Mouse (Mus musculus): Measurements from ENCODE around the gene Fstl5. TPM values are rescaled to one million over a fixed set of nuclear protein-coding genes. Genes with fewer than 3 reads are reported as not detected.

Fstl5 gene
- total RNA-seq (2012; rRNA removed) (not detected in 2 replicates), total RNA-seq (2014; rRNA removed) (not detected in 2 replicates), polyA plus RNA-seq (2012; ENCODE audit: insufficient read length, low read depth) (not detected in 2 replicates)

DNA sequence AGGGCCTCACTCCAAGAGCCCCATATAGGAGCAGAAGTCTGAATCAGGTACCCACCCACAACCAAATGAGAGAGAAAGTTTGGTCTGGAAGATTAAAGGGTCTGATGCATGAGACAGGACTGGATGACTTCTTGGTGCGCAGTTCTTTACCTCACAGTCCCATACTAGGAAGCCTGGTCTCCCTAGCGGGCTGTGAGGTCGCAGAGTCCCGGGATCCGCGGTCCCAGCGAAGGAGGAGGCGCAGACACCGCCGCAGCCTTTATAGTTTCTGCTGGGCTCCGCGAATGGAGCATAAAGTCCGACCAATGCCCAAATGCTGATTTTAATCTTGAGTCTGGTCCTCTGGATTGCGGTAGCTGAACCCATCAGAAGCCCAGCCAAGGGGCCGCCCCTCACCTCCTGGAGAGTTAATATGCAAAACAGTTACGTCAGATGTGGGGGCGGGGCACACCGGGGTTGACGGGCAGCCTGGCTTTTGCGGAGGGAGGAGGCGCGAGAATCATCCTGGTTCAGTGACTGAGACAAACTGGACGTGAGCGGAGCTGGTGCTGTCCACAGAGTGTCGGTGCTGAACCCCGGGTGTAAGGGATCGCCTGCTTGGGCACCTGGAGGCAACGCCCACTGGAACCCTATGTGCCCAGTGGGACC lies at the start of gene Fstl5:
Fstl5 (plus strand) TSS at position 211 of the 648 bp plus-strand sequence.
- in situ Hi-C loops (cut with MboI; ENCODE audit: low pct_ligation_motif_present, low pct_unique_long_range_greater_than_20kb, low sequenced_read_pairs) (no loop called here), dilution Hi-C loops (cut with MboI; ENCODE audit: extremely low pct_ligation_motif_present, extremely low pct_unique_long_range_greater_than_20kb, low sequenced_read_pairs) (no loop called here)
- Histone ChIP-seq H3K79me2 (replicated peaks; ENCODE audit: control insufficient read depth, extremely low read depth, insufficient read depth, poor library complexity, severe bottlenecking) (no peaks in the 10 kb centered on the region), H3K27ac (ENCODE audit: insufficient read depth, low read depth) (no peak within 1 kb of the TSS), H3K36me3 (replicated peaks in 1 of 2; ENCODE audit: control insufficient read depth in 1 of 2, insufficient read depth in 1 of 2, low read length in 1 of 2) (no peaks in the 10 kb centered on the region), H3K9me3 (replicated peaks; ENCODE audit: low read length) (peaks cover 6% of the 10 kb centered on the region), H3K9ac (ENCODE audit: insufficient read depth, low read depth) (no peak within 1 kb of the TSS), H3K4me2 (ENCODE audit: insufficient read depth, low read depth, poor library complexity, severe bottlenecking) (no peak within 1 kb of the TSS), H3K27me3 (replicated peaks) (no peaks in the 10 kb centered on the region), H3K4me3 (replicated peaks in 1 of 3; ENCODE audit: low read depth in 2 of 3, low read length in 2 of 3, poor library complexity in 1 of 3) (no peak within 1 kb of the TSS), H3K4me1 (ENCODE audit: control insufficient read depth in 1 of 2, insufficient read depth in 2 of 2) (no peaks in the 10 kb centered on the region)
- TF ChIP-seq MAX (IDR thresholded peaks at IDR 0.05; ENCODE audit: low read length) (no peak), EP300 (IDR thresholded peaks at IDR 0.05; ENCODE audit: low read length) (no peak), SMC3 (IDR thresholded peaks at IDR 0.05; ENCODE audit: low read depth, low read length) (no peak), TCF12 (IDR thresholded peaks at IDR 0.05; ENCODE audit: low read depth, low read length) (no peak), MEF2A (IDR thresholded peaks at IDR 0.05; ENCODE audit: borderline replicate concordance, low read depth, low read length) (no peak)
- DNase-seq (ENCODE audit: extremely low read depth), result peak; percentile 0

DNA sequence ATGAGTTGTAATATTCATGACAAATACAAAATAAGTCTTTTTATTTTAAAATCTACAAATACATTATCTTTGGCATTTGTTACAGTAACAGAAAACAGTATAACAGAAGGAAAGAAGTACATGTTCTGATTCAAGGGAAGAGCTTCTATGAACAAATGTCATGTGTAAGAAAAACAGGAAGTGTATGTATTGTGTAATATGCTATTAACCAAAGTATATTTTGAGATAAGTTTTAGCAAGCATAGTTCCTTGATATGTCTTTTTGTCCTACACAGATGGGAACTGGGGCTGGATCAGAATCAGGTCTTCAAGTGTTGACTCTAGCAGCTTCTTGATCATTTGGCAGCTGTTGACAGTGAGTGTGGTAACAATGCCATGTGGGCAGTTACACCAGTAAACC lies 48.5 kb upstream of the Fstl5 start:
- Histone ChIP-seq H3K4me2 (ENCODE audit: insufficient read depth, low read depth, poor library complexity, severe bottlenecking) (no peak overlapping the region), H3K9ac (ENCODE audit: insufficient read depth, low read depth) (no peak overlapping the region), H3K9me3 (replicated peaks; ENCODE audit: low read length) (no peaks in the 10 kb centered on the region), H3K27me3 (replicated peaks) (no peaks in the 10 kb centered on the region), H3K36me3 (replicated peaks in 1 of 2; ENCODE audit: control insufficient read depth in 1 of 2, insufficient read depth in 1 of 2, low read length in 1 of 2) (no peaks in the 10 kb centered on the region), H3K27ac (ENCODE audit: insufficient read depth, low read depth) (no peak overlapping the region), H3K4me1 (ENCODE audit: control insufficient read depth in 1 of 2, insufficient read depth in 2 of 2) (no peaks in the 10 kb centered on the region), H3K79me2 (replicated peaks; ENCODE audit: control insufficient read depth, extremely low read depth, insufficient read depth, poor library complexity, severe bottlenecking) (no peaks in the 10 kb centered on the region), H3K4me3 (replicated peaks in 1 of 3; ENCODE audit: low read depth in 2 of 3, low read length in 2 of 3, poor library complexity in 1 of 3) (no peak overlapping the region)
- in situ Hi-C loops (cut with MboI; ENCODE audit: low pct_ligation_motif_present, low pct_unique_long_range_greater_than_20kb, low sequenced_read_pairs), result no loop called here
- DNase-seq (ENCODE audit: extremely low read depth), result no peak
- dilution Hi-C loops (cut with MboI; ENCODE audit: extremely low pct_ligation_motif_present, extremely low pct_unique_long_range_greater_than_20kb, low sequenced_read_pairs), result no loop called here
- TF ChIP-seq SIN3A (IDR thresholded peaks at IDR 0.05; ENCODE audit: low read length) (no peak), MYC (IDR thresholded peaks at IDR 0.05; ENCODE audit: low read depth, low read length) (no peak), TBP (conservative IDR thresholded peaks at IDR 0.05; ENCODE audit: low read depth, low read length) (no peak), USF1 (IDR thresholded peaks at IDR 0.05; ENCODE audit: low read depth, low read length) (no peak), HCFC1 (IDR thresholded peaks at IDR 0.05; ENCODE audit: low read depth, low read length) (no peak), KAT2A (IDR thresholded peaks at IDR 0.05; ENCODE audit: insufficient replicate concordance, low read length) (no peak), IRF4 (IDR thresholded peaks at IDR 0.05; ENCODE audit: low read depth, low read length) (no peak), MAX (IDR thresholded peaks at IDR 0.05; ENCODE audit: low read length) (no peak), NELFE (IDR thresholded peaks at IDR 0.05; ENCODE audit: low read depth, low read length) (no peak)

- H3K27ac ChIP-seq (ENCODE audit: insufficient read depth, low read depth), result no peak overlapping the region
- dilution Hi-C loops (cut with MboI; ENCODE audit: extremely low pct_ligation_motif_present, extremely low pct_unique_long_range_greater_than_20kb, low sequenced_read_pairs), result no loop called here
- H3K9ac ChIP-seq (ENCODE audit: insufficient read depth, low read depth), result no peak overlapping the region
- in situ Hi-C loops (cut with MboI; ENCODE audit: low pct_ligation_motif_present, low pct_unique_long_range_greater_than_20kb, low sequenced_read_pairs), result no loop called here
- no peaks in the 10 kb centered on the region for H3K27me3 ChIP-seq (replicated peaks)
- no peaks in the 10 kb centered on the region for H3K79me2 ChIP-seq (replicated peaks; ENCODE audit: control insufficient read depth, extremely low read depth, insufficient read depth, poor library complexity, severe bottlenecking)
- H3K4me1 ChIP-seq (ENCODE audit: control insufficient read depth in 1 of 2, insufficient read depth in 2 of 2), result no peaks in the 10 kb centered on the region
- no peak overlapping the region for H3K4me3 ChIP-seq (replicated peaks in 1 of 3; ENCODE audit: low read depth in 2 of 3, low read length in 2 of 3, poor library complexity in 1 of 3)
- TF ChIP-seq MAX (IDR thresholded peaks at IDR 0.05; ENCODE audit: low read length) (no peak), POLR2A (IDR thresholded peaks at IDR 0.05; ENCODE audit: low read depth, low read length) (no peak)
- H3K4me2 ChIP-seq (ENCODE audit: insufficient read depth, low read depth, poor library complexity, severe bottlenecking), result no peak overlapping the region
- H3K9me3 ChIP-seq (replicated peaks; ENCODE audit: low read length), result no peaks in the 10 kb centered on the region
- no peak for DNase-seq (ENCODE audit: extremely low read depth)
- H3K36me3 ChIP-seq (replicated peaks in 1 of 2; ENCODE audit: control insufficient read depth in 1 of 2, insufficient read depth in 1 of 2, low read length in 1 of 2), result no peaks in the 10 kb centered on the region
Measured at GRCm38 (mm10) chr3:76051124-76051523, 22.9 kb upstream of the Fstl5 start.

Data from CH12.LX (cell line).